Mouse (Mus musculus): Measurements from ENCODE around the gene Flrt1. TPM values are rescaled to one million over a fixed set of nuclear protein-coding genes. Genes with fewer than 3 reads are reported as not detected.

Flrt1 gene
- polyA plus RNA-seq, 1 experiment from 2014 or later: 1.1 TPM

GRCm38 (mm10) chr19:7092756-7093155 lies 12.8 kb downstream of the Flrt1 start:
- Histone ChIP-seq H3K27ac (ENCODE audit: low read length) (no peak overlapping the region), H3K36me3 (ENCODE audit: control insufficient read depth, insufficient read depth, low read length) (no peaks in the 10 kb centered on the region), H3K9me3 (ENCODE audit: control insufficient read depth, low read length) (no peaks in the 10 kb centered on the region), H3K27me3 (ENCODE audit: control insufficient read depth, insufficient read depth, low read depth, low read length) (peaks cover 7% of the 10 kb centered on the region; the same call in 1 of the 2 replicates), H3K4me2 (ENCODE audit: low read depth, low read length) (no peak overlapping the region), H3K4me1 (replicated peaks; ENCODE audit: control insufficient read depth, insufficient read depth, low read length) (peaks cover 3% of the 10 kb centered on the region; the same call in 1 of the 2 replicates), H3K4me3 (ENCODE audit: low read length) (no peak overlapping the region), H3K9ac (ENCODE audit: low read length) (no peak overlapping the region)
- 74% methylated on average over 5 of the region's 5 CpGs for WGBS
- no peak for ATAC-seq (ENCODE audit: low read depth)

- H3K9ac ChIP-seq (ENCODE audit: low read length): no peak overlapping the region
- H3K4me1 ChIP-seq (replicated peaks; ENCODE audit: control insufficient read depth, insufficient read depth, low read length): peaks cover 3% of the 10 kb centered on the region; the same call in 1 of the 2 replicates
- no peaks in the 10 kb centered on the region for H3K36me3 ChIP-seq (ENCODE audit: control insufficient read depth, insufficient read depth, low read length)
- H3K27me3 ChIP-seq (ENCODE audit: control insufficient read depth, insufficient read depth, low read depth, low read length): peaks cover 6% of the 10 kb centered on the region; the same call in 1 of the 2 replicates
- no peak overlapping the region for H3K27ac ChIP-seq (ENCODE audit: low read length)
- ATAC-seq (ENCODE audit: low read depth): peak; percentile 17; the same call in 1 of the 2 replicates
- no peaks in the 10 kb centered on the region for H3K9me3 ChIP-seq (ENCODE audit: control insufficient read depth, low read length)
- no peak overlapping the region for H3K4me3 ChIP-seq (ENCODE audit: low read length)
- 70% methylated on average over 10 of the region's 10 CpGs for WGBS
- no peak overlapping the region for H3K4me2 ChIP-seq (ENCODE audit: low read depth, low read length)
These were observed 14.0 kb downstream of the Flrt1 start for GRCm38 (mm10) chr19:7091448-7092050.

- ATAC-seq (ENCODE audit: low read depth): no peak
- Histone ChIP-seq H3K36me3 (ENCODE audit: control insufficient read depth, insufficient read depth, low read length) (no peaks in the 10 kb centered on the region), H3K9ac (ENCODE audit: low read length) (no peak overlapping the region), H3K4me3 (ENCODE audit: low read length) (no peak overlapping the region), H3K27me3 (ENCODE audit: control insufficient read depth, insufficient read depth, low read depth, low read length) (no peaks in the 10 kb centered on the region), H3K9me3 (ENCODE audit: control insufficient read depth, low read length) (no peaks in the 10 kb centered on the region), H3K27ac (ENCODE audit: low read length) (no peak overlapping the region), H3K4me1 (replicated peaks; ENCODE audit: control insufficient read depth, insufficient read depth, low read length) (peaks cover 3% of the 10 kb centered on the region; the same call in 1 of the 2 replicates), H3K4me2 (ENCODE audit: low read depth, low read length) (no peak overlapping the region)
- WGBS: 34% methylated on average over 10 of the region's 10 CpGs
These were observed 15.0 kb downstream of the Flrt1 start for GRCm38 (mm10) chr19:7090369-7091064.

GRCm38 (mm10) chr19:7089842-7090251 lies 15.7 kb downstream of the Flrt1 start:
- Histone ChIP-seq H3K4me3 (ENCODE audit: low read length) (no peak overlapping the region), H3K4me1 (replicated peaks; ENCODE audit: control insufficient read depth, insufficient read depth, low read length) (peaks cover 3% of the 10 kb centered on the region; the same call in 1 of the 2 replicates), H3K9me3 (ENCODE audit: control insufficient read depth, low read length) (no peaks in the 10 kb centered on the region), H3K27me3 (ENCODE audit: control insufficient read depth, insufficient read depth, low read depth, low read length) (no peaks in the 10 kb centered on the region), H3K36me3 (ENCODE audit: control insufficient read depth, insufficient read depth, low read length) (no peaks in the 10 kb centered on the region), H3K27ac (ENCODE audit: low read length) (no peak overlapping the region), H3K4me2 (ENCODE audit: low read depth, low read length) (no peak overlapping the region), H3K9ac (ENCODE audit: low read length) (no peak overlapping the region)
- ATAC-seq (ENCODE audit: low read depth): no peak
- 52% methylated on average over 7 of the region's 7 CpGs for WGBS

- H3K4me2 ChIP-seq (ENCODE audit: low read depth, low read length): no peak overlapping the region
- H3K4me3 ChIP-seq (ENCODE audit: low read length): no peak overlapping the region
- H3K9ac ChIP-seq (ENCODE audit: low read length): no peak overlapping the region
- WGBS: 66% methylated on average over 5 of the region's 5 CpGs
- no peak for ATAC-seq (ENCODE audit: low read depth)
- H3K27ac ChIP-seq (ENCODE audit: low read length): no peak overlapping the region
- H3K27me3 ChIP-seq (ENCODE audit: control insufficient read depth, insufficient read depth, low read depth, low read length): no peaks in the 10 kb centered on the region
- no peaks in the 10 kb centered on the region for H3K36me3 ChIP-seq (ENCODE audit: control insufficient read depth, insufficient read depth, low read length)
- peaks cover 3% of the 10 kb centered on the region; the same call in 1 of the 2 replicates for H3K4me1 ChIP-seq (replicated peaks; ENCODE audit: control insufficient read depth, insufficient read depth, low read length)
- no peaks in the 10 kb centered on the region for H3K9me3 ChIP-seq (ENCODE audit: control insufficient read depth, low read length)
These were observed 16.5 kb downstream of the Flrt1 start for GRCm38 (mm10) chr19:7089050-7089449.

GRCm38 (mm10) chr19:7088558-7088957 lies 17.0 kb downstream of the Flrt1 start:
- 30% methylated on average over 9 of the region's 9 CpGs for WGBS
- H3K27me3 ChIP-seq (ENCODE audit: control insufficient read depth, insufficient read depth, low read depth, low read length): no peaks in the 10 kb centered on the region

GRCm38 (mm10) chr19:7084734-7085133 lies 20.8 kb downstream of the Flrt1 start:
- Histone ChIP-seq H3K36me3 (ENCODE audit: control insufficient read depth, insufficient read depth, low read length) (no peaks in the 10 kb centered on the region), H3K27ac (ENCODE audit: low read length) (no peak overlapping the region), H3K4me3 (ENCODE audit: low read length) (no peak overlapping the region), H3K27me3 (ENCODE audit: control insufficient read depth, insufficient read depth, low read depth, low read length) (no peaks in the 10 kb centered on the region), H3K9ac (ENCODE audit: low read length) (no peak overlapping the region), H3K4me2 (ENCODE audit: low read depth, low read length) (no peak overlapping the region), H3K9me3 (ENCODE audit: control insufficient read depth, low read length) (no peaks in the 10 kb centered on the region), H3K4me1 (replicated peaks; ENCODE audit: control insufficient read depth, insufficient read depth, low read length) (no peaks in the 10 kb centered on the region)
- no peak for ATAC-seq (ENCODE audit: low read depth)
- 42% methylated on average over 15 of the region's 15 CpGs for WGBS

More at GRCm38 (mm10) chr19:7088558-7088957, 17.0 kb downstream of the Flrt1 start:
- H3K9me3 ChIP-seq (ENCODE audit: control insufficient read depth, low read length): no peaks in the 10 kb centered on the region
- no peaks in the 10 kb centered on the region for H3K36me3 ChIP-seq (ENCODE audit: control insufficient read depth, insufficient read depth, low read length)
- no peak overlapping the region for H3K4me3 ChIP-seq (ENCODE audit: low read length)
- no peak overlapping the region for H3K9ac ChIP-seq (ENCODE audit: low read length)
- no peak overlapping the region for H3K4me2 ChIP-seq (ENCODE audit: low read depth, low read length)
- peaks cover 3% of the 10 kb centered on the region; the same call in 1 of the 2 replicates for H3K4me1 ChIP-seq (replicated peaks; ENCODE audit: control insufficient read depth, insufficient read depth, low read length)
- H3K27ac ChIP-seq (ENCODE audit: low read length): no peak overlapping the region
- ATAC-seq (ENCODE audit: low read depth): no peak

GRCm38 (mm10) chr19:7083035-7083794 lies 22.3 kb downstream of the Flrt1 start:
- no peaks in the 10 kb centered on the region for H3K9me3 ChIP-seq (ENCODE audit: control insufficient read depth, low read length)
- H3K27ac ChIP-seq (ENCODE audit: low read length): no peak overlapping the region
- no peak overlapping the region for H3K4me3 ChIP-seq (ENCODE audit: low read length)
- WGBS: 48% methylated on average over 14 of the region's 14 CpGs
- no peaks in the 10 kb centered on the region for H3K27me3 ChIP-seq (ENCODE audit: control insufficient read depth, insufficient read depth, low read depth, low read length)
- no peaks in the 10 kb centered on the region for H3K36me3 ChIP-seq (ENCODE audit: control insufficient read depth, insufficient read depth, low read length)
- H3K4me1 ChIP-seq (replicated peaks; ENCODE audit: control insufficient read depth, insufficient read depth, low read length): no peaks in the 10 kb centered on the region
- H3K9ac ChIP-seq (ENCODE audit: low read length): no peak overlapping the region
- no peak overlapping the region for H3K4me2 ChIP-seq (ENCODE audit: low read depth, low read length)
- no peak for ATAC-seq (ENCODE audit: low read depth)

Measured in lung, embryonic 16.5 days (tissue).